Mouse (Mus musculus) kidney, postnatal 10 days (tissue): Measurements from ENCODE around the gene Hnrnph2.

Experiments used
- DNase-seq: peaks from one replicate; pipeline ENCODE4 v3.0.0; 2021; ENCODE audit warnings: mixed read lengths

Hnrnph2 gene

DNA sequence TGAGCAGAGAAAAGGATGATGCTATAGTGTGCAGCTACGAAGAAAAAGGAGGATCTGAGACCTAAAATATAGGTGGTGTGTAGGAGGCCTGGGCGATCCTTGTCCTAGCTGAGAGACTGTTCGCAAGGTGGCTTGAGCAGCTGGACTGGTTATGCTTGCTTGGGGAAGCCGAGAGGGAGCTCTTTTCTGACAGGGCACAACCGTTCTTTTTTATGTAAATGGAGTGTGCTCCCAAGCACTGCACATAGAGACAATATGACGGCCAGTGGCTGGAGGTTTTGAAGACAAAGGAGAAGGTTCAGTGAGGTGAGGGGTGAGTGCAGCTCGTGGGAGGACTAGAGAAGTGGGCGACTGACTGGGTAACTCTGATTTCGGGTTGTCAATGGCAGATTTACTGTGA, 18.7 kb downstream of the Hnrnph2 start:
- DNase-seq, result no peak

- DNase-seq, result no peak
Measured at GRCm38 (mm10) chrX:134620254-134620865, 19.4 kb downstream of the Hnrnph2 start.

- no peak for DNase-seq
Measured at GRCm38 (mm10) chrX:134621685-134622084, 20.7 kb downstream of the Hnrnph2 start.

DNA sequence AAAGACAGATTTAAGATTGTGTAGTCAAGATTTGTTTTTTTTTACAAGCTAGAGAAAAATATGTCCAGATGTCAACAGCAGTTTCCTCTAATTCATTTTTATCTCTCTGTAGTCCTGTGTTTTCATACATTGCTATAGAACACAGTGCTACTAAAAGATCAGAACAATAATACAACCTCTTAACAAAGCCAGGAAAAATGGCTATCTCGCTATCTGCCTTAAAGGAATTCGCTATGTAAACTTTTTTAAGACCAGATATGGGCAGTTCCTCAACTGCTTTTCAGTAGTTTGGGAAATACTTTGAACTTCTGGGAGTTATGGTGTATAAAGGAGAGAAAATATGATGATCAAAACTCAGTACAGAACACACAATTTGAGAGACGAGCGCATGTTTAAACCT, 22.4 kb downstream of the Hnrnph2 start:
- DNase-seq, result no peak

- DNase-seq, result no peak
Measured at GRCm38 (mm10) chrX:134628200-134628599, 27.2 kb downstream of the Hnrnph2 start.

DNA sequence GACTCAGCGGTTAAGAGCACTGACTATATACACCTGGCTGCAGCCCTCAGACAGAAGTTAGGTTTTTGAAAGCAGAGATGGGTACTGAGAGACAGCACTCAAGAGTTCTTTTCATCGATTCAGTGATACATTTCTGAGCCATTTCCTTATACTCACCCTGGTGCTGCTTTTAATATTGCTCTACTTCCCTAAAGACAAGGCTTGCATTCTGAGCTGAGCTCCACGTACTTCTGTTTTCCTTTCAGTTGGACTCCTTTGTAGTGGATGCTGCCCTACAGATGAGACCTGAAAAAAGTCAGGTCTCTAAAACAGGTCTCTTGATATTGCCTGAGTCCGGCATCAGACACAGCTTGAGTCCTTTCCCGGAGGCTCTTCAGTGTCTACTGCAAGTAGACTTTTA, 31.7 kb downstream of the Hnrnph2 start:
- no peak for DNase-seq

GRCm38 (mm10) chrX:134635111-134635510, 34.1 kb downstream of the Hnrnph2 start:
- DNase-seq, result no peak

DNA sequence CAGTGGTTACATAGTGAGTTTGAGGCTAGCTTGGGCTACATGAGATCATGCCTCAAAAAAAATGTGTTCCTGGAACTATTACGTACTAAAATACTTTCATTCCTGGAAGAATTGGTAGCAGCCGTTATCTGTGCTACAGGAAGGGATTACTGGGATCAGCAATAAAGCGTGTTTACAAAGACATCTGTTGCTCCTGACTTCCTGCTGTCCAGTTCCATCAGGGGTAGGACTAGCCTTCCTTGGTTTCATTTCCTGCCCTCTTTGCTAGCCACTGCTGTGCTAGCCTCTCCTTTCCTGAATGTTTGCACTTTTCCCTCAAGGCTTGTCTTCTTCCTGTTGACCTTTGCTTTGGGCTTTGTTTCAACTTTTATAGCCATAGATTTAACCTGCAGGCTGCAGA, 34.9 kb downstream of the Hnrnph2 start:
- no peak for DNase-seq

- DNase-seq, result peak; percentile 29
Measured at GRCm38 (mm10) chrX:134641000-134641760, 40.2 kb downstream of the Hnrnph2 start.

- no peak for DNase-seq
Measured at GRCm38 (mm10) chrX:134646338-134646737, 45.4 kb downstream of the Hnrnph2 start.

DNA sequence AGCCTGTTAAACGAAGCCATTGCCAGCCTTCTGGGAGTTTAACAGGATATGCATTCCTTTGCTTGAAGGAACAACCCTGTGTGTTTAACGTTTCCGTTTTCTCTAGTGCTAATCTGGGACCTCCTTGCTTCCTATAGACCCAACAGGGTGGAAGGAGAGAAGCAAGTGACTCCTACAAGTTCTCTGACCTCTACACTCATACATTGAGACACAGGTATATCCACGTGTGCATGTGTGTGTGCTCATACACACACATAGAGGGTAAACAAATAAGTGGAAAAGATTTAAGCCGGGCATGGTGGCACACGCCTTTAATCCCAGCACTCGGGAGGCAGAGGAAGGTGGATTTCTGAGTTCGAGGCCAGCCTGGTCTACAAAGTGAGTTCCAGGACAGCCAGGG, 46.4 kb downstream of the Hnrnph2 start:
- DNase-seq, result no peak

DNA sequence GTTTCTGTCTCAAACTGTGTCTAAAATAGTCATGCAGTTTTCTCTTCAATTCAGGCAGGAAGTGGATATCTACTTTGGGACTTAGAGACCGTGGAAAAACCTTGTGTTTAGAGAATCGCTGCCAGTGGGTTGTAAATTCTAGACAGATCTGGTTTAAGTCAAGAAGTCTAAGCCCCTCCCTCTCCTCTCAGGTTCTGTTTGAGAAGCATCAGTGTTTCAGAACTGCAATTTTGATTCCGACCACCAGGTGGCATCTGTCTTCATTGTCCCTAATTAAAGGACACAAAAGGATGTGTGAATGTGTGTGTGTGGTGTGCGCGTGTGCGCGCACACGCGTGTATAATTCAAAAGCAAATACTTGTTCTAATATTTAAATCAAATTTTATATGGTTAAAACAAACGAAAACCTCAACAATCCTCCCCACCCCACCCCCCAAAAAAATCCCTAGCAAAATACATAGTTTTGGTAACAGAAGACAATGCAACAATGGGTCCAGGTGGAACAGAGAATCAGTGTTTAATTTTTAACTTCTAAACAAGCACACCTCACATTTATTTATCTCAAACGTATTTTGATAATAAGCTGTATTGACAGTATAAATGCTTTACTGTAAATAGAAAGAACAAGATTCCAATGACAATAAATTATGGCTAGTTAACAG, 47.2 kb downstream of the Hnrnph2 start:
- peak; percentile 89 for DNase-seq

DNA sequence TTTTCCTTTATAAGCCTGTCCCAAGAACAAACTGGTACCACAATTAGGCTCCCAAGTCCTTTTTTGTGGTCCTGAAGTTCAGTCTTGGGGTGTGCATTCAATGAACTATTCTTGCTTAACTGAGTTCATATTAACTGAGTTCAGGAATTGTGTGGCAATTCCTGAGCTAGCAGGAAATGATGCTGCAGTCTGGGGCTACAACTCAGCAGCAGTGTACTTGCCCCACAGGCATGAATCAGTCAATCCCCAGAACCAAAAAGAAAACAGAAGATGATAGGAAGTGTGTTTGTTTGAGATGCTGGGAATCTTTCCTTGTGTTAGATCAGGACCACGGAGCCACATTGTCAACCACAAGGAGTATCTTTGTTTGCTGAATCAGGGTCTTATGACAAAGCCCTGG, 51.1 kb downstream of the Hnrnph2 start:
- DNase-seq, result no peak
